Mouse (Mus musculus): ENCODE measurements around the gene Vmac. TPM values are rescaled to one million over a fixed set of nuclear protein-coding genes. Genes with fewer than 3 reads are reported as not detected.

Vmac gene
- polyA plus RNA-seq, 1 experiment from 2014 or later: 18.1 TPM

DNA sequence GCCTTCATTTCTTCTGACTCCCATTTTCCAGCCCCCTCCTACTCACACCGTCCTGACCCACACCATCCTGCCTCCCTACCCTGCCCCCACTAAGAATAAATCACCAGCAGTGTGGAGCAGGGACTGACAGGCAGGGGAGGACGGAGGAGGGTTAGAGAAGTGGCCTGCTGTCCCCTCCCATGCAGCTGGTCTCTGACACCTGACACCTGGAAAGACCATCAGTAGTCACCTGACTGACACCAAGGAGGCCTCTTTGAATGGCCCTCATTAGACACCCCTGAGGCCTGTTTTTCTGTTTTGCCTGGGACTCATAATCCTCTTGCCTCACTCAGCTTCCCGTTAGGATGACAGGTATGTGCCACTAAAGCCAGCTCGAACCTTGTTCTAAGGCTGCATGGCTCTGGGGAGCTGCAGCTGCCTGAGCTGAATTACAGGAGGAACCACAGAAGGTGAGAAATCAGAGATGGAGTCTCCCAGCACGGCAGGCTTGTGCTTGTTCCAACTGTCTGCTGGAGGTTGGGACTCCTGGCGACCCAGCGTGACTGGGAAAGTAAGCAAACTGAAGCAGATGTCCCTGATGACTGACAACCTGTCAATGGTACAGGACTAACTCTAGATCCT lies 9.3 kb upstream of the Vmac start:
- WGBS: 13% methylated on average over 7 of the region's 7 CpGs
- no peak overlapping the region for H3K4me2 ChIP-seq (replicated peaks; ENCODE audit: low read depth, low read length)
- H3K9me3 ChIP-seq (ENCODE audit: control insufficient read depth, low read length): no peaks in the 10 kb centered on the region
- H3K9ac ChIP-seq (ENCODE audit: low read depth, low read length): no peak overlapping the region
- no peak; the same call in 1 of the 2 replicates for ATAC-seq (ENCODE audit: low FRiP score)
- no peaks in the 10 kb centered on the region; the same call in none of the 2 replicates for H3K4me1 ChIP-seq (replicated peaks; ENCODE audit: control insufficient read depth, insufficient read depth, low read length)
- DNase-seq (ENCODE audit: low spot score): no peak
- no peak overlapping the region for H3K4me3 ChIP-seq (ENCODE audit: low read depth, low read length)
- no peaks in the 10 kb centered on the region for H3K27me3 ChIP-seq (ENCODE audit: control insufficient read depth, insufficient read depth, low read length)
- H3K27ac ChIP-seq (ENCODE audit: low read depth, low read length): no peak overlapping the region
- H3K36me3 ChIP-seq (ENCODE audit: control insufficient read depth, insufficient read depth, low read length): 0 out of 2 replicates have a peak, but pooled peaks cover 3% of the 10 kb centered on the region

DNA sequence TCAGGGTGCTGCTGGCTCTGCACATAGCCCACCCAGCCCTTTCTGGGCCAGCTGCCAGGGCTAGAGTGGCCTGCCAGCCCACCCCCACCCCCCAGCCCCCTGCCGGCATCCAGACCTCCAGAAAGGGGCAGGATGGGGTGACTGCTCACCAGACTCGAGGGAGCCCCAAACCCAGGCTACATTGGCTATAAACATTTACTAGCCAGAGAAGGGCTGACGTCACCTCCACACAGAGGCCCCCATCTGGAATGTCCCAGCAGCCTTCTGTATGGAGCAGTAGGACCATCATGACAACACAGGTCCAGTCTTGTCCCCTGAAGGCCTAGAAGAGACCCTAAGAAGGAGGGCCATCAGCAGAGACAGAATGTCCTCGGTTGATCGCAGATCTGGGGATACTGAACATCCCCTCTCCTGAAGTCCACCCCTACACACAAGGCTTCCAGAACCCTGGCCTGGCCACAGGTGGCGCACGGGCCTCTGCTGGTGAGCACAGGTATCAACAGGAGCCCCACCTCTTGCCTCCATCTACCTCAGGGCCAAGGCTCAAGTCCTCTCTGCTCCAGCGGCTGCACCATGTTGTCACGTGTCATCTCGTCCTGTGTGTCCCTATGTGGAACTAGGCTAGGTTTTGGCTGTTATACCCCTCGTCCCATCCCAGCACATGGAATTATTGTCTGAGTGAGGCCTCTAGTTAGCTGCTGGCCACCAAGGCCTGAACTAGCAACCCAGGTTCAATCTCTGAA lies 5.8 kb upstream of the Vmac start:
- Histone ChIP-seq H3K27ac (ENCODE audit: low read depth, low read length) (no peak overlapping the region), H3K36me3 (ENCODE audit: control insufficient read depth, insufficient read depth, low read length) (0 out of 2 replicates have a peak, but pooled peaks cover 5% of the 10 kb centered on the region), H3K9ac (ENCODE audit: low read depth, low read length) (no peak overlapping the region), H3K4me1 (replicated peaks; ENCODE audit: control insufficient read depth, insufficient read depth, low read length) (peaks cover 5% of the 10 kb centered on the region), H3K4me2 (replicated peaks; ENCODE audit: low read depth, low read length) (no peak overlapping the region), H3K9me3 (ENCODE audit: control insufficient read depth, low read length) (no peaks in the 10 kb centered on the region), H3K4me3 (ENCODE audit: low read depth, low read length) (no peak overlapping the region), H3K27me3 (ENCODE audit: control insufficient read depth, insufficient read depth, low read length) (no peaks in the 10 kb centered on the region)
- WGBS: 92% methylated on average over 11 of the region's 11 CpGs
- DNase-seq (ENCODE audit: low spot score) (no peak), ATAC-seq (ENCODE audit: low FRiP score) (no peak)

DNA sequence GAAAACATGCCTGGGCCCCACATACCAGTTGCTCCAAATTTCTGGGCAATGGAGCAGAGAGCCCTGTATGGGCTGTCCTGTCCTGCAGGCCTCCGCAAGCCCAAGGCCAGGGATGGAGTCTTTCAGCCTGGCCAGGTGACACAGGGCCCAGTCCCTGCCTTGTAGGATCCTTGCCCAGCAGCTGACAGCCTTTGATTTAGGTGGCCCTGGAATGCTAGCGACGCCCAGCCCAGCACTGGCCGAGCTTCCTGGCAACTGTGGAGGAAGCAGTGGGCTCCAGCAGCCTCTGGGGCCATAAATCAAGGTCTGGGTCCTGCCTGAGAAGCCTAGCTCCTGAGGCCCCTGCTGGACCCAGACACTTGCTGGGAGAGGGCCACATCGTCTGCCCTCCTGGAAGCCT lies 4.6 kb upstream of the Vmac start:
- H3K27me3 ChIP-seq (ENCODE audit: control insufficient read depth, insufficient read depth, low read length): no peaks in the 10 kb centered on the region
- peaks cover 5% of the 10 kb centered on the region; the same call in 1 of the 2 replicates for H3K4me1 ChIP-seq (replicated peaks; ENCODE audit: control insufficient read depth, insufficient read depth, low read length)
- DNase-seq (ENCODE audit: low spot score): no peak
- 0 out of 2 replicates have a peak, but pooled peaks cover 5% of the 10 kb centered on the region for H3K36me3 ChIP-seq (ENCODE audit: control insufficient read depth, insufficient read depth, low read length)
- H3K4me2 ChIP-seq (replicated peaks; ENCODE audit: low read depth, low read length): no peak overlapping the region
- H3K9ac ChIP-seq (ENCODE audit: low read depth, low read length): no peak overlapping the region
- no peak overlapping the region for H3K4me3 ChIP-seq (ENCODE audit: low read depth, low read length)
- H3K9me3 ChIP-seq (ENCODE audit: control insufficient read depth, low read length): no peaks in the 10 kb centered on the region
- 82% methylated on average over 5 of the region's 5 CpGs for WGBS
- ATAC-seq (ENCODE audit: low FRiP score): no peak
- H3K27ac ChIP-seq (ENCODE audit: low read depth, low read length): no peak overlapping the region

DNA sequence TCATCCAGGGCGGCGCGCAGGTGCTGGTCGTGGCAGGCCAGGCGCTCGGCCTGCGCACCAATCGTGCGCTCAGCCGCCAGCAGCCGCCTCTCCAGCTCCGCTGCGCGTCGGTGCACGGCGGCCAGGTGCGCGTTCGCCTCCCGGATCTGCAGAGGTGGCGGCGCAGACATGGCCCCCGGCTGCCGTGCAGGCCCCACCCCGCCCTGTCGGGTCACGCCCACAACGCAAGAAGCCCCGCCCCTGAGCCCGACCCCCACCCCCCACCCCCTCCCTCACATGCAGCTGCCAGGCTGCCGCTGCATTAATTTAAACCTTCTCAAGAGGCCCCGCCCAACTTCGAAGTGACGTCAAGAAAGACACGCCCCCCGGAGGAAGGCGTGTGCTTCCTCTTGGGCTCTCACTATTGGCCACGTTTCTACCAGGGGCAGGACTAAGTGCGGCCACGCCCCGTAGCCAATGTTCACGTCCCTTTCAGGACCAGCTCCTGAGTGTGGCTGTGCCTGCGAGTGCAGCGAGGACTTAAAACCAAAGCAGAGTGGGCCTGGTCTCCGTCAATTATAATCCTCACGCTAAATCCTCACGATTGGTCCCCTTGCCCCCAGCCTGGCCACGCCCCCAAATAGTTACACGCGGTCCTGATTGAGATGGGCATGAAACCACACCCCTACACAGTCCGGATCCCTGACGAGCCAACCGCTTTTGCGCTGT lies 1.0 kb downstream of the Vmac start:
- H3K9me3 ChIP-seq (ENCODE audit: control insufficient read depth, low read length): no peaks in the 10 kb centered on the region
- under 1% methylated on average over 44 of the region's 55 CpGs for WGBS
- ATAC-seq (ENCODE audit: low FRiP score) (peak; percentile 94), DNase-seq (ENCODE audit: low spot score) (peak; percentile 99)
- peak overlapping the region; percentile 79 for H3K4me3 ChIP-seq (ENCODE audit: low read depth, low read length)
- peaks cover under 1% of the 10 kb centered on the region; the same call in 1 of the 2 replicates for H3K36me3 ChIP-seq (ENCODE audit: control insufficient read depth, insufficient read depth, low read length)
- H3K27ac ChIP-seq (ENCODE audit: low read depth, low read length): peak overlapping the region; percentile 72
- peak overlapping the region; percentile 62 for H3K4me2 ChIP-seq (replicated peaks; ENCODE audit: low read depth, low read length)
- 0 out of 2 replicates have a peak, but pooled peaks cover 5% of the 10 kb centered on the region for H3K4me1 ChIP-seq (replicated peaks; ENCODE audit: control insufficient read depth, insufficient read depth, low read length)
- H3K27me3 ChIP-seq (ENCODE audit: control insufficient read depth, insufficient read depth, low read length): no peaks in the 10 kb centered on the region
- peak overlapping the region; percentile 89 for H3K9ac ChIP-seq (ENCODE audit: low read depth, low read length)

DNA sequence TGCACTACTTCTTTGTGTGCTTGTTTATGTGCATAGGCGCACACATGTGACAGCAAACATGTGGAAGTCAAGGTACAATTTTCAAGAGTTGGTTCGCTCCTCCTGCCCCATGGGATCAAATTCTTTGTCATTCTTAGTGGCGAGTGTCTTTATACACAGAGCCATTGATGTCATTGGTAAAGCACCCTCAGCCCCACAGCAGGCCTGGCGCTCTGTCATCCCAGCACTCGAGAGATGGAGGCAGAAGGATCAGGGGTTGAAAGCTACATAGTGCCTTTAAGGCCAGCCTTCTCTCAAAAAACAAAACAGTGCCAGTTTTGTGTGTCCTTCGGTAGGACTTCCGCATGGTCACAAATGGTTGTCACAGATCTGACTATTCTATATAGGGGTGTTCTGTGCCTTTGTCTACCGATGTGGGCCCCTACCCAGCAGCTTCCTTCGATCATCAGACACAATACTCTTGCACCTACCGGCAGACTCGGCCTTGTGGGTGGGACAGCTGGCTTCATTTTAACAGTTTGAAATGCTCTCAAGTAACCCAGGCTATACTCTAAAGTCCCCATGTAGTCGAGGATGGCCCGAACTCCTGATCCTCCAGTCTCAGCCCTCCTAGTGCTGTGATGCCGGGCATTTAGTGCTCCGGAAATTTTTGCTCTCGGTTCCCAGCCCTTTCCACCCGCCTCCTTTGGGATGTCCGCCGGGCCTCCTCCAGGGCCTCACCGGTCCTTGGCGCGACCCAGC lies 1.7 kb downstream of the Vmac start:
- H3K27me3 ChIP-seq (ENCODE audit: control insufficient read depth, insufficient read depth, low read length): no peaks in the 10 kb centered on the region
- H3K4me2 ChIP-seq (replicated peaks; ENCODE audit: low read depth, low read length): peak overlapping the region; percentile 62
- H3K27ac ChIP-seq (ENCODE audit: low read depth, low read length): peak overlapping the region; percentile 65; the same call in 1 of the 2 replicates
- peaks cover 3% of the 10 kb centered on the region for H3K36me3 ChIP-seq (ENCODE audit: control insufficient read depth, insufficient read depth, low read length)
- no peak; the same call in 1 of the 2 replicates for ATAC-seq (ENCODE audit: low FRiP score)
- WGBS: 25% methylated on average over 22 of the region's 22 CpGs
- no peaks in the 10 kb centered on the region for H3K9me3 ChIP-seq (ENCODE audit: control insufficient read depth, low read length)
- peak overlapping the region; percentile 79 for H3K4me3 ChIP-seq (ENCODE audit: low read depth, low read length)
- peak overlapping the region; percentile 64 for H3K9ac ChIP-seq (ENCODE audit: low read depth, low read length)
- DNase-seq (ENCODE audit: low spot score): no peak
- H3K4me1 ChIP-seq (replicated peaks; ENCODE audit: control insufficient read depth, insufficient read depth, low read length): 0 out of 2 replicates have a peak, but pooled peaks cover 5% of the 10 kb centered on the region

DNA sequence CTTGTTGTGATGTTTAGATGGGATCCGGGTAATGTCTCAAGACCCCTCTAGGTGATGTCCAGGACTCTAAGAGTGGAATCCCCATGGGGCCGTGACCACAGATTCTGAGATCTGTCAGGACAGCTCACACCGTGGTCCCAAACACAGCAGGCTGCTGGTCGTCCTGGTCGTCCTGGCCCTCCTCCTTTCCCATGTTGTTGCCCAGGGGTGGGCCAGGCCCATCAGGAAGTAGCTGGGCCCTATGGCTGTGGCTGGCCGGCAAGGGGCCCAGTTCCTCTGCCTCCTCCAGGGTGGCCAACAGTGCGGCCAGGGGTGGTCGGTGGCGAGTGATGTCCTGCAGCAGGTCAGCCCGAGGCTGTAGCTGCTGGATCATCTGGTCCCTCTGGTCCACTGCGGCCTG lies 2.5 kb downstream of the Vmac start:
- Histone ChIP-seq H3K27ac (ENCODE audit: low read depth, low read length) (no peak overlapping the region), H3K9ac (ENCODE audit: low read depth, low read length) (peak overlapping the region; percentile 31; the same call in 1 of the 2 replicates), H3K4me1 (replicated peaks; ENCODE audit: control insufficient read depth, insufficient read depth, low read length) (0 out of 2 replicates have a peak, but pooled peaks cover 5% of the 10 kb centered on the region), H3K36me3 (ENCODE audit: control insufficient read depth, insufficient read depth, low read length) (peaks cover 10% of the 10 kb centered on the region), H3K27me3 (ENCODE audit: control insufficient read depth, insufficient read depth, low read length) (no peaks in the 10 kb centered on the region), H3K9me3 (ENCODE audit: control insufficient read depth, low read length) (no peaks in the 10 kb centered on the region), H3K4me3 (ENCODE audit: low read depth, low read length) (0 out of 2 replicates have a peak overlapping the region, but pooled peaks have one; percentile 79), H3K4me2 (replicated peaks; ENCODE audit: low read depth, low read length) (peak overlapping the region; percentile 62; the same call in 1 of the 2 replicates)
- ATAC-seq (ENCODE audit: low FRiP score) (no peak), DNase-seq (ENCODE audit: low spot score) (no peak)
- WGBS: 64% methylated on average over 11 of the region's 11 CpGs

DNA sequence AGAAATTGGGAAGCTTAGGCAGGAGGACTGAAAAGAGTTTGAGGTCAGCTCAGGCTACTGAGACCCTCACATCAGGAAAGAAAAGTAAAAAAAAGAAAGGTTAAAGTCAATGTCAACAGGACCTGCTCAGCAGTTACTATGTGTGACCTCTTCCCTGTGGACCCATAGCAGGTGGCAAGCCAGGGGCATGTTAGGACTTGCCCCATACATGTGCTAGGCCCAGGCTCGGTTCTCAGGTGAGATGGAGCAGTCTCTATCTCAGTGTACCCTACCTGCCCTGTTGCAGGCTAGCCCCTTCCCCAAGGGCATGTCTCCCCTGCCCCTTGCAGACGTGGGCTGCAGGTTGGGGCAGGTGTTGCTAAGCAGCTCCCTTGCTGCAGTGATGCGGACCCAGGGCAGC lies 8.1 kb downstream of the Vmac start:
- 87% methylated on average over 3 of the region's 3 CpGs for WGBS
- no peaks in the 10 kb centered on the region for H3K27me3 ChIP-seq (ENCODE audit: control insufficient read depth, insufficient read depth, low read length)
- H3K4me3 ChIP-seq (ENCODE audit: low read depth, low read length): no peak overlapping the region
- no peak overlapping the region for H3K9ac ChIP-seq (ENCODE audit: low read depth, low read length)
- no peak overlapping the region for H3K27ac ChIP-seq (ENCODE audit: low read depth, low read length)
- no peak overlapping the region for H3K4me2 ChIP-seq (replicated peaks; ENCODE audit: low read depth, low read length)
- H3K4me1 ChIP-seq (replicated peaks; ENCODE audit: control insufficient read depth, insufficient read depth, low read length): no peaks in the 10 kb centered on the region
- H3K36me3 ChIP-seq (ENCODE audit: control insufficient read depth, insufficient read depth, low read length): peaks cover 43% of the 10 kb centered on the region
- no peak for ATAC-seq (ENCODE audit: low FRiP score)
- no peaks in the 10 kb centered on the region for H3K9me3 ChIP-seq (ENCODE audit: control insufficient read depth, low read length)
- no peak for DNase-seq (ENCODE audit: low spot score)

DNA sequence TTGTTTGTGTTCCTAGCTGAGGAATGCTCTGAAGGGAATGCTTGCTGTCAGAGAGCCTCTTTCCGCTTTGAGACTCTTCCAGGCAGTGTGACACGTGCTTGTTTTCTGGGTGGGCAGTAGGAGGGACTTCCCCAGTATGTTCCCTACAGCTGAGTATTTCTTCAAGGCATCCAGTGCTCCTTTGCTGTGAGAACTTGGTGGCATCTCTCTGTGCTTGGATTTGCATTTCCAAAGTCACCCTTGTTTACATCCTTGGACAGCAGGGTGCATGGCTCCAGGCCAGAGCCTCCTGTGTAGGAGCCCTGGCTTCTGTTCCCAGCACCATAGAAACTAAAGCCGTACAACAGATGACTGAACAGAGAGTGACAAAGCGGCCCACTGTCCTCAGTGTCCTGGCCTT lies 9.1 kb downstream of the Vmac start:
- no peak overlapping the region for H3K4me3 ChIP-seq (ENCODE audit: low read depth, low read length)
- DNase-seq (ENCODE audit: low spot score): no peak
- no peaks in the 10 kb centered on the region for H3K4me1 ChIP-seq (replicated peaks; ENCODE audit: control insufficient read depth, insufficient read depth, low read length)
- no peak overlapping the region for H3K9ac ChIP-seq (ENCODE audit: low read depth, low read length)
- peaks cover 43% of the 10 kb centered on the region for H3K36me3 ChIP-seq (ENCODE audit: control insufficient read depth, insufficient read depth, low read length)
- no peaks in the 10 kb centered on the region for H3K9me3 ChIP-seq (ENCODE audit: control insufficient read depth, low read length)
- no peak for ATAC-seq (ENCODE audit: low FRiP score)
- no peak overlapping the region for H3K4me2 ChIP-seq (replicated peaks; ENCODE audit: low read depth, low read length)
- WGBS: 88% methylated on average over 4 of the region's 4 CpGs
- no peaks in the 10 kb centered on the region for H3K27me3 ChIP-seq (ENCODE audit: control insufficient read depth, insufficient read depth, low read length)
- H3K27ac ChIP-seq (ENCODE audit: low read depth, low read length): no peak overlapping the region
